Comparison of ENCODE assay signal across 17 mouse cellular contexts in the genomic region with DNA sequence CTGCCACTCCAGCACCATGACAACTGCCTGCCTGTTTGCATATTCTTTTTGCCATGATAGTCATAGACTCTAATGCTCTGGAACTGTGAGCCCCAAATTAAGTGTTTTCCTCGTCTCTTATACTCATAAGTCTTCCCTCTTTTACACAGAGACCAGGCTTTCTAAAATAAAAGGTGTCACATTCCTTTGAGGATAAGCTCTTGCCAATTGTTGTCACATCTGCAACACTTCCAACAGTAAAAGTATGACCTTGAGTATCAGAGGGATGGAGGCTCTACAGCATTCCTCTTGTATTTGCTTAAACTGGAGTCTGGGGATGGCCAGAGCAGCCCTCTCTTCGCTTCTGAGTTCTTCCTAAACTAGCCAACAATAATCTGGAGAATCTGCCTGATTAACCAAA.
"Had no signal": no experiment of that assay in that cellular context is flagged by ENCODE, and none has a peak within 500 bp of the region (broad histone marks: within the 10 kb centered on the region; RNA-seq: fewer than 3 reads in every experiment).

No protein-coding gene starts in this region.

- H3K27me3 ChIP-seq: limb, embryonic 12.5 days; liver, embryonic 13.5 days; lung, embryonic 15.5 days; megakaryocyte, embryonic 14.5 days had no signal

- H3K9me3 ChIP-seq: limb, embryonic 12.5 days; liver, embryonic 13.5 days; lung, embryonic 15.5 days; midbrain, embryonic 12.5 days; neural tube, embryonic 13.5 days had no signal

- H3K27ac ChIP-seq: liver, embryonic 13.5 days; lung, embryonic 15.5 days; macrophage; midbrain, embryonic 12.5 days; neural tube, embryonic 13.5 days had no signal

- H3K9ac ChIP-seq: limb, embryonic 12.5 days; liver, embryonic 13.5 days; liver, postnatal 0 days; lung, embryonic 15.5 days; midbrain, embryonic 12.5 days; neural tube, embryonic 13.5 days had no signal

- H3K4me1 ChIP-seq: liver, embryonic 13.5 days; lung, embryonic 15.5 days; megakaryocyte, embryonic 14.5 days had no signal

- H3K36me3 ChIP-seq: limb, embryonic 12.5 days; liver, embryonic 13.5 days; lung, embryonic 15.5 days; midbrain, embryonic 12.5 days; neural tube, embryonic 13.5 days had no signal

- DNase-seq: kidney, postnatal 36 days; liver; liver, embryonic 13.5 days; liver, postnatal 0 days; lung, postnatal 14 days; retina, postnatal 1 day; right cerebral cortex, postnatal 4 days; spleen, adult 18-20 months; thymus, adult 18-20 months; thymus, postnatal 14 days had no signal

- H3K4me3 ChIP-seq: limb, embryonic 12.5 days; liver, embryonic 13.5 days; lung, embryonic 15.5 days; megakaryocyte, embryonic 14.5 days; midbrain, embryonic 12.5 days; neural tube, embryonic 13.5 days had no signal

- ATAC-seq: liver, postnatal 0 days; midbrain, embryonic 16.5 days had no signal

- H3K4me2 ChIP-seq: limb, embryonic 12.5 days; liver, embryonic 13.5 days; lung, embryonic 15.5 days; midbrain, embryonic 12.5 days; neural tube, embryonic 13.5 days had no signal
